Mouse (Mus musculus) urinary bladder, adult 2 months (tissue): ENCODE data around the gene Adgrv1. TPM values are rescaled to one million over a fixed set of nuclear protein-coding genes. Genes with fewer than 3 reads are reported as not detected.
"Not testable (repeated sequence)": the region's sequence is repeated elsewhere in the genome, so short reads cannot be mapped to it uniquely, and the experiment has no call there.

Source experiments
- DNase-seq: peaks from one replicate; pipeline ENCODE4 v3.0.0; 2022; ENCODE audit warnings: low spot score
- polyA plus RNA-seq: library from polyadenylated mRNA; depleted of rRNA; stranded (reverse); fragments of >200 nt; gene quantifications from 2 replicates; pipeline ENCODE4 v1.2.3, GENCODE M21; 2012

Gene Adgrv1
- polyA plus RNA-seq, 1 experiment, result 0.23 TPM

GRCm38 (mm10) chr13:81335241-81335640 is 297.7 kb downstream of the Adgrv1 start:
- DNase-seq, result no peak

- no peak for DNase-seq
These were observed 300.9 kb downstream of the Adgrv1 start for GRCm38 (mm10) chr13:81332018-81332417.

- no peak for DNase-seq
These were observed 303.2 kb downstream of the Adgrv1 start for GRCm38 (mm10) chr13:81329762-81330161.

DNA sequence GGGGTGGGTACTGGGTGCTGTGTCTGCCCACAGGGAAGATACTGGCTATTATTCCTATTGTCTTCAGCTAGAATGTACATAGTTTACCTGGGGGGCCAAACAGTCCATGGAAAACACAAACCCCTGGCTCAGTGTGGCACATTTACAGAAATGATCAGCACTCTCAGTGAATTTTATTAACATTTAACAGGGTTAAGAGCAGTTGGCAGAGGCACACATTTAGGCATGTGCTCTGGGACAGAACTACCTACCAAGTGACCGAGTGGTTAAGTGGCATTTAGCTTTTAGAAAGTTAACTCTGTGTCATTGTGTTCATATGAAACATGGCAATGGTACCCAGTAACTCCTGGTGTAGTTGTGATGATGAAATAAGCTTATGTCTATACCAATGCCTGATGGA is 304.8 kb downstream of the Adgrv1 start:
- no peak for DNase-seq

GRCm38 (mm10) chr13:81325606-81326215 is 307.2 kb downstream of the Adgrv1 start:
- DNase-seq, result no peak

DNA sequence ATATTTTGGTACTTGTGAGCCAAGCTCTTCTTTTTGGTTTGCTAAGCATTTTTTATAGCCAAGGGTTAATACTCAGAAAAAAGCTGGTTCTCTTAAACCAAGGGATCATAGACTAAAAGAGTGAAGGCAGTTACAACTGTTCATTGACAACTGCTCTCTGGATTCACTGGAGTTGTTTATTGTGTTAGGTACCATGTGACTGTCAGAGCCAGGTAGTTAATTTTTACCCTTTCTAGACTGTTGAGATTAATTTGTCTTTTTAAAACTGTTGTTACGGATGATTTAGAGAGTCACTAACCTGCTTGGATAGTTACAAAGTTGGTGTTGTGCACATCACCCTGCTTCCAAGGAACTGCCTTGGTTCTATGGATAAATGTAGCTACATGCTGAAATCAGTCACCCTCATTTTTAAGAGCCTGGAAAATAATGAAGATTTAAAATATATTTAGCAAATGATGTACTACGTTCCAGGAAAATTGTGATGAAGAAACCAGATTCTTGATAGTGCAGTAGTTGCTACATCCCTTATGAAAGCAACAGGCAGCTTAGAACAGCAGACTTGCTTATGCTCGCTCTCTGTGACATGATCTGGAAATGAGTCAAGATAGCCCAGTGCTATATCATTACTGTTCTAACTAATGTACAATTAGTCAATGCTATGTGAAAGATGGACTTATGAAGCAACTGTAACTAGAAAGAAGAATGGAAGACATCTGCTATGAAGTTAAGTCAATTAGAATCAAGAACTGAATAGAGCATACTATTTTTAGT is 309.2 kb downstream of the Adgrv1 start:
- DNase-seq, result no peak

DNA sequence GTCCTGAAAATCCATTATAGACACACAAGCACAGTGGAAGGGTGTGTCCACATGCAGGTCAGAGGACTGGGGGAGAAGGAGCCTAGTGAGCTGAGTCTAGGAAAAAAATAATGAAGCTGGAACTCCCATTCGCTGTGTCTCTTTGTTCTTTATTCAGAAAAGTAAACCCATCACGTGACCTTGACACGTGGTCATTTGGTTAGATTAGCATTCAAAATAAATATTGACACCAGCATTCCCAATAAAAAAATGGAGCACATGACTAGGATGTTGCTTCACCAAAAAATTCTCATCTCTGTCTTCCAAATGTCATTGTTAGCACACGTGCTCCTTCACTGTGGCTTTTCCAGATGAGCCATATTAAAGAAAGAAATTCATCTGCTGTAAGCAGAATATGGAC is 316.4 kb downstream of the Adgrv1 start:
- DNase-seq, result no peak

GRCm38 (mm10) chr13:81314306-81315120 is 318.4 kb downstream of the Adgrv1 start:
- no peak for DNase-seq

DNA sequence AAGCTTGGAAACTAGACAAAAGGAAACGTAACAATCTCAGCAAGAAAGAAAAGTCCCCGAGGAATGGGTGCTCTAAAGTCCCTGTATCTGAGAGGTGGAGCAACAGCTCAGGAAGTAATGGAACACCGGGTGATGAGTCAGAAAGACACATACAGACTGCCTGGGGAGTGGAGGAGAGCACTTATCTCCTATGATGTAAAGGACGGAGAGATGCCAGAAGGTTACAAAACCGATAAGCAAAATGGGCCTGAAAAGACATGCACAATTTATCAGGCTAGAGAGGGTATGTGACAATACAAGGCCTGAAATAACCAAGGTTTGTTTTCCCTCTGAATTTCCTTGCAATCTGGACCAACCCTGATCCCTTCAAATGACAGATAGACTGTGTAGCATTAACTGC is 320.8 kb downstream of the Adgrv1 start:
- no peak for DNase-seq

- DNase-seq, result no peak
These were observed 332.1 kb downstream of the Adgrv1 start for GRCm38 (mm10) chr13:81300851-81301250.

DNA sequence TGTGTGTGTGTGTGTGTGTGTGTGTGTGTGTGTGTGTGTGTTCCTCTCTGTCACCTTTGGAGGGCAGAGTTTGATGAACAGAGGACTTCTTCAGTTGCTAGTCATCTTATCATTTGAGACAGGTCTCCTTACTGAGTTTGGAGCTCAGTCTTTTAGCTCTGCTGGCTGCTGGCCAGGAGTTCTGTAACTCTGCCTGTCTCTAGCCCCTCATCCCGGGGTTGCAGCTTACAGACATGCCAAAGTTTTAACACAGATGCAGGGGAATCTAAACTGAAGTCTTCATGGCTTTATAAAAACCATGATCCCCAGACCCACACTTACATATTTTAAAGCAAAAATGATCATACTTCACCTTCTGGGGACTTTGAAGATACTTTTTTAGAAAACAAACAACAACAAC is 338.8 kb downstream of the Adgrv1 start:
- DNase-seq, result no peak

DNA sequence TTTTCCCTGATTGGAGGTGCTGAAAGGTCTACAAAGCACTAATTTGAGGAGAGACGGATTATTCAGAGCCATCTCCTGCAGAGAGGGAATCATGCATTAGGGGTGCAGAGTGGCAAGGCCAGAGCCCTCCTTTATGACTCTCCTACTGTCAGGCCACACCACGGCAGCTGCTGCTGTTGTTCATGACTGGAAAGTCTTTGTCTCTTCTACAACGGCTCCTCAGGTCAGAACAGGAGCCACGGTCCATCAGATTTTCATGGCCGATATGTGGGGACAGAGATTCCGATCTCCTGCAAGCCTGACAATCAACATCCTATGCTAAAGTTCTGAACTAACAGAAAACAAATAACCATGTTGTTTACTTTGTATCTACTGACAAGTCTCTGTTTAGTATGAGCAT is 350.8 kb downstream of the Adgrv1 start:
- no peak for DNase-seq

GRCm38 (mm10) chr13:81280650-81281229 is 352.2 kb downstream of the Adgrv1 start:
- no peak for DNase-seq

DNA sequence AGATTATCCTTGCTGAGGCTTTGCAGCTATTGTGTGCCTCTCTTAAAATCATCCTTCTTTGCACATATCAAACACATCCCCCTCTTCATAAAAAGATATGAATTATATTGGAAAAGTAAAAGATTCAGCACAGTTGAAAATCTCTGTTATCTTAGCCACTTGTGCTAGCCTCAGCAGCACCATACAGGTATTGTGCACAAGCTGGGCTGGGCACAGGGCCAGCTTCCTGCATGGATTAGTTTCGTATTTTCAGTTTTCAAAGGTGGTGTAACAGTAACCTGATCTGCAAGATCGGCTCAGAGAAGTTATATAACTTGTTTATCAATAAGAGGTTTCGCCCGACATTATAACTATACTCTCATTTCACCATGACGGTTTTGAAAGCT is 353.6 kb downstream of the Adgrv1 start:
- no peak for DNase-seq

GRCm38 (mm10) chr13:81278669-81279350 is 354.1 kb downstream of the Adgrv1 start:
- DNase-seq, result no peak

- no peak for DNase-seq
These were observed 359.1 kb downstream of the Adgrv1 start for GRCm38 (mm10) chr13:81273837-81274236.

DNA sequence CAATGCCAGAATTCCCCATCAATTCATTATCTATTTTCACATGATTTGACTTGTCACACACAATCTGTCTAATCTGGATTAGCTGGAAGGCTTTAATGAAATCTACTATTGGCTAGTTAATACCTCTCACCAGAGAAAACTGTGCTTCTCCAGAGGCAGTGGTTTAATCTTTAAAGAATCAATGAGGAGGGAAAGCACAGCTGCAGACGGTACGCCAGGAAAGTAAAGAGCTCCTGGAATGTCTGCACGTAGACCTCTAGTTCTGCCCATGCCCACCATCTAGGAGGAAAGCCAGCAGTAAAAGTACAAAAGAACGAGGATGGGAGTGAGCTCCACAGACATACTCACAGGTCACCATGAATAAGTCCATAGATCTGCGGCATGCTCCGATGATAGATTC is 362.6 kb downstream of the Adgrv1 start:
- DNase-seq, result no peak

GRCm38 (mm10) chr13:81269056-81269455 is 363.9 kb downstream of the Adgrv1 start:
- no peak for DNase-seq

DNA sequence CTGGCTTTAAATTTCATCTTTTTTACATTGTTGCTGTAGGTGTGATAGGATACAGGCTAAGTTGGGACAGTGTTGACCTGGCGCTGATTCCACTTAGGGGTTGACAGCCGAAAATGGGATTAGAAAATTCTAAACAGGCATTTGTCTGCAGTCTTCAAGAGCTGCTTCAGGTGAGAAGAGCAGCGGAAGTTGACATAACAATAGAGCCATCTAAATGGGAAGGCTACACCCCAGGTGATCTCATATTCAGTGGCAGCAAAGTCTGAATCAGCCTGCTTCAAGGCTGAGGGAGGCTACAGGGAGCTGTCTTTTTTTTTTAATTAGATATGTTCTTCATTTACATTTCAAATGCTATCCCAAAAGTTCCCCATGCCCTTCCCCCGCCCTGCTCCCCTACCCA is 365.5 kb downstream of the Adgrv1 start:
- not testable (repeated sequence) for DNase-seq

GRCm38 (mm10) chr13:81264465-81264864 is 368.5 kb downstream of the Adgrv1 start:
- no peak for DNase-seq

DNA sequence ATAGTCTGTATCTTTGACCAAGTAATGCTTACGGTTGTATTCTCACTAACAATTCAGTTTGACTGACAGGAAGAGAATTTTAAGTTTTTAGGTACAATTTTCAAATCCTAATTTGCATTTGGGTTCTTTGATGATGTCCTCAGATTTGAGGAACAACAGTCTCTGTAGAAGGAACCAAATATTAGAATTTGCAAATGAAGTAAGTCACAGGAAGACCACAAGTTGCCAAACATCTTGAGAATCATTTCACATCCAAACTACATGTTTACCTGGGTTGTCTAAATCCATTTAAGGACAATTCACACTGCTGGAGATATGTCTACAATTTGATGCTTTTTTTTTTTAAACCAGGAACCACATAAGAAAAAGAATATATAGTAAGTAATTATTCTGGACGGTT is 391.8 kb downstream of the Adgrv1 start:
- DNase-seq, result no peak

DNA sequence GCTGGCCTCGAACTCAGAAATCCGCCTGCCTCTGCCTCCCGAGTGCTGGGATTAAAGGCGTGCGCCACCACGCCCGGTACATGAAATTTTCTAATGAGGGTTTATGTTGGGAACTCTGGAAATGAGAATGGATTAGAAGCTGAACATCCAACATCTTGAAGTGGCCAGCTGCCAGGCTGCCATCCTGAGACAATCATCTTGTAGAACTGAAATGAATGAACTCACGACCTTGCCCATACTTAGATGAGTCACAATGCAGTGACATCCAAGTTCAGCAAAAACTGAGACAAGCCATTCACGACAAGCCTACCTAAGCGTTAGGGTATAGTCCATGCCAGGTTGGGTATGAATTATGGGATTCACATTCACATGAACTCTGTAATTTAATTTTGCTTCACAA is 393.1 kb downstream of the Adgrv1 start:
- DNase-seq, result no peak
